Mouse (Mus musculus) liver, embryonic 14.5 days (tissue): ENCODE data around the gene Pitpnb. TPM values are rescaled to one million over a fixed set of nuclear protein-coding genes. Genes with fewer than 3 reads are reported as not detected.

Source experiments
- ATAC-seq: fragments of 200-750 bp; cut with Nextera tagmentation; 2 replicates; pipeline ENCODE4 v1.8.0; 2017; ENCODE audit warnings: moderate number of reproducible peaks, mild to moderate bottlenecking, moderate library complexity; ENCODE audit not compliant: insufficient read depth
- DNase-seq, 3 experiments: peaks; one replicate each; pipeline ENCODE4 v3.0.0-alpha.2; 2012 to 2013; ENCODE audit warnings: low read depth in 3 of 3, low spot score in 3 of 3
- H3K27ac ChIP-seq: fragments of 300-500 bp; sonication (generic); 2 replicates; pipeline ENCODE4 v1.5.1; 2014; ENCODE audit warnings: moderate library complexity, mild to moderate bottlenecking, control low read depth, inconsistent platforms
- H3K27me3 ChIP-seq: fragments of 300-500 bp; sonication (generic); 2 replicates; pipeline ENCODE4 v1.6.1; 2014; ENCODE audit warnings: mild to moderate bottlenecking, low read length, moderate library complexity; ENCODE audit not compliant: control insufficient read depth, insufficient read depth
- H3K36me3 ChIP-seq: fragments of 300-500 bp; sonication (generic); replicated peaks from 2 replicates; pipeline ENCODE4 v1.6.1; 2014; ENCODE audit warnings: low read depth; ENCODE audit not compliant: control insufficient read depth, insufficient read depth
- H3K4me1 ChIP-seq, 2 experiments: fragments of 200-500 bp in 1 of 2; fragments of 300-500 bp in 1 of 2; sonication (generic) in 1 of 2; replicated peaks; 2 replicates each; pipeline ENCODE4 v1.6.1; 2012 to 2014; ENCODE audit warnings: antibody characterized with exemption in 1 of 2, inconsistent platforms in 1 of 2, low read length in 1 of 2; ENCODE audit not compliant: control insufficient read depth in 2 of 2, insufficient read depth in 2 of 2
- H3K4me2 ChIP-seq: fragments of 300-500 bp; sonication (generic); 2 replicates; pipeline ENCODE4 v1.6.1; 2014; ENCODE audit warnings: low read depth, mild to moderate bottlenecking, control low read depth, moderate library complexity
- H3K4me3 ChIP-seq, 2 experiments: fragments of 200-500 bp in 1 of 2; fragments of 300-500 bp in 1 of 2; sonication (generic) in 1 of 2; 2 replicates each; pipeline ENCODE4 v1.5.1; 2012 to 2014; ENCODE audit warnings: low read depth in 2 of 2, low read length in 2 of 2, mild to moderate bottlenecking in 2 of 2, control low read depth in 1 of 2, inconsistent platforms in 1 of 2, moderate library complexity in 1 of 2; ENCODE audit not compliant: insufficient read depth in 1 of 2
- H3K9ac ChIP-seq: fragments of 300-500 bp; sonication (generic); replicated peaks from 2 replicates; pipeline ENCODE4 v1.6.1; 2014; ENCODE audit warnings: mild to moderate bottlenecking, control low read depth, moderate library complexity
- H3K9me3 ChIP-seq: fragments of 300-500 bp; sonication (generic); 2 replicates; pipeline ENCODE4 v1.6.1; 2016; ENCODE audit warnings: low read length, mixed read lengths; ENCODE audit not compliant: control insufficient read depth
- CTCF ChIP-seq: IDR thresholded peaks from 2 replicates; pipeline ENCODE4 v1.5.1; 2016; ENCODE audit warnings: antibody characterized with exemption, low read depth, control low read depth
- EP300 ChIP-seq: IDR thresholded peaks from 2 replicates; pipeline ENCODE4 v1.6.1; 2016; ENCODE audit warnings: antibody characterized with exemption, low read depth
- WGBS: fragments of 180-500 bp; shearing (Covaris S2); extraction: QIAGEN DNeasy Blood & Tissue Kit; methylation state at CpG from one replicate; pipeline ENCODE4 v1.1.7; 2014; ENCODE audit not compliant: insufficient replicate concordance; 5-methylcytosine and 5-hydroxymethylcytosine counted together
- polyA plus RNA-seq, 2 experiments: library from polyadenylated mRNA; depleted of rRNA in 1 of 2; stranded (reverse) in 1 of 2; unstranded in 1 of 2; fragments of >200 nt; fragmentation: Nextera tagmentation in 1 of 2; extraction: Ambion mirVana in 1 of 2; gene quantifications; 2 replicates each; pipeline versions ENCODE4 v1.2.1 to v1.2.3; 2012 to 2014

Pitpnb gene
- polyA plus RNA-seq, 2 experiments, result 23.1 to 31.5 TPM

DNA sequence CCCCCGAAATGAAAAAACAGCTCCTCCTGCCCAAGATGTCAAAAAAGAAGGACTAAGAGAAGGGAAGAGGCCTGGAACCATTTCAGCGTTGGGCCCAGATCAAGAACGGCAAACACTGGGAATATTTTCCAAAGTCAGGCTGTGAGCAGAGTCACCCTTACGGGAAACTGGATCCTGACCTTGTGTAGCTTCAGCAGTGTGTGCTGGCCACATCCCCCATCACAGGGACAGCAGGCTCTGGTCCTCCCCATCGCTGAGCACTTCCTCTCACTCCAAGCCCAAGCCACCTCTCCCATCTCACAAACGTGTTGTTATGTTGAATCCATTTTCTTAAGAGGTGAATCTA, 72.1 kb downstream of the Pitpnb start:
- Histone ChIP-seq H3K27ac (no peak overlapping the region), H3K9ac (no peak overlapping the region), H3K4me2 (no peak overlapping the region), H3K27me3 (no peaks in the 10 kb centered on the region), H3K36me3 (no peaks in the 10 kb centered on the region), H3K9me3 (no peaks in the 10 kb centered on the region), H3K4me3 (no peak overlapping the region), H3K4me1 (peaks cover 3 to 9% of the 10 kb centered on the region in 2 experiments; a peak in 3 of 4 replicates)
- DNase-seq (no peak), ATAC-seq (no peak)
- WGBS, result 70% methylated on average over 6 of the region's 6 CpGs
- no peak for TF ChIP-seq CTCF
- no peak for TF ChIP-seq EP300

DNA sequence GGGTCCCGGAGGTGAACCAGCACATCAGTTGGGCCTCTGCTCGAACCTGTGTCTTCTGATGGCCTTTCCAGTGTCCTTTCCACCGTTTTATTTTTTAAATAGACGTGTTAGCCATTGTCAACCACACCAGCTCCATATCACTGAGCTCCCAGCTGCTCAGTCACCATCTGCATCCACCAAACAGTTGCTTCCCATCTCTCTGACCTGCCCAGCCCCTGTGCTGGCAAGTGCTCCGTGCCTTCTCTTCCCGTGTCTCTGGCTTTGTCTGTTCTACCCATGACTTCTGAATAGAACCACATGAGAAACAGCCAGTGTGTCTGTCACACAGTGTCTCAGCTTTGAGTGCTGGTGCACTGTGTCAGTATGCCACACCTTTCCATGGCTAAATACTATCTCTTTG, 74.2 kb downstream of the Pitpnb start:
- ATAC-seq (no peak), DNase-seq (no peak)
- no peak overlapping the region for H3K4me2 ChIP-seq
- 54% methylated on average over 6 of the region's 6 CpGs for WGBS
- peaks cover 3 to 13% of the 10 kb centered on the region in 2 experiments; a peak in 3 of 4 replicates for H3K4me1 ChIP-seq
- H3K27ac ChIP-seq, result no peak overlapping the region
- no peaks in the 10 kb centered on the region for H3K9me3 ChIP-seq
- TF ChIP-seq CTCF, result no peak
- TF ChIP-seq EP300, result no peak
- no peaks in the 10 kb centered on the region for H3K36me3 ChIP-seq
- no peak overlapping the region for H3K4me3 ChIP-seq
- no peak overlapping the region for H3K9ac ChIP-seq
- H3K27me3 ChIP-seq, result no peaks in the 10 kb centered on the region

DNA sequence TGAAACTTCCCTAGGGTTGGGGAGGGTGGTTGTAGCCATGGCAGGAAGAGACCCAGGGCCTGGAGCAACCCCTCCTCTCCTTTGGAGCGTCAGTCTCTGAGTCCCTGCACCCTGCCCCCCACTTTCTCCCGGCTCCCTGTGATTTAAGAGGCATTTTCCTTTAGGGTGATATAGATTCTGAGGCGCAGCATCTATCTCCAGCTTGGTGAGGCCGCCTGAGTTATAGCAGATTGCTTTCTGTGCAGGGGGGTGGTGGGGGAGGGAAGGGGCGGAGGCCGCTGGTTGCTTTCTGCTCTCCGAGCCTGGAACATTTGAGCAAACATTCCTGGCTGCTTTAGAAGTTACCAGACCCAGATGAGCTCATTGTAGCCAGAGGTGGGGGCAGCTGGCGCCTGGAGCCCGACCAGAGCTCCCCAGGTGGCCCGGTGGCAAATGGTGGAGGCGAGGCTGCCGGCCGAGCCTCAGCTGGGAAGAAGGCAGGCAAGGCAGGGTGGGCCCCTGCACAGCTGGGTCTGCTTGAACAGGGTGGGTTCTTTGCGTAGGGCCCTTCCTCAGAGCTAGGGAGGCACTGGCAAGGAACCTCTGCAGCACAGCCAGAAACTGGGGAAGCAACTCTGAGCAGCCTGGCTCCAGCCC, 78.0 kb downstream of the Pitpnb start:
- Histone ChIP-seq H3K9me3 (no peaks in the 10 kb centered on the region), H3K9ac (no peak overlapping the region), H3K27me3 (no peaks in the 10 kb centered on the region; the same call in 1 of the 2 replicates), H3K36me3 (no peaks in the 10 kb centered on the region), H3K4me3 (no peak overlapping the region), H3K27ac (no peak overlapping the region), H3K4me2 (no peak overlapping the region), H3K4me1 (peaks cover 0 to 5% of the 10 kb centered on the region in 2 experiments; a peak in 2 of 4 replicates)
- DNase-seq (no peak), ATAC-seq (no peak)
- TF ChIP-seq CTCF (no peak), EP300 (no peak)
- WGBS, result 24% methylated on average over 14 of the region's 14 CpGs

DNA sequence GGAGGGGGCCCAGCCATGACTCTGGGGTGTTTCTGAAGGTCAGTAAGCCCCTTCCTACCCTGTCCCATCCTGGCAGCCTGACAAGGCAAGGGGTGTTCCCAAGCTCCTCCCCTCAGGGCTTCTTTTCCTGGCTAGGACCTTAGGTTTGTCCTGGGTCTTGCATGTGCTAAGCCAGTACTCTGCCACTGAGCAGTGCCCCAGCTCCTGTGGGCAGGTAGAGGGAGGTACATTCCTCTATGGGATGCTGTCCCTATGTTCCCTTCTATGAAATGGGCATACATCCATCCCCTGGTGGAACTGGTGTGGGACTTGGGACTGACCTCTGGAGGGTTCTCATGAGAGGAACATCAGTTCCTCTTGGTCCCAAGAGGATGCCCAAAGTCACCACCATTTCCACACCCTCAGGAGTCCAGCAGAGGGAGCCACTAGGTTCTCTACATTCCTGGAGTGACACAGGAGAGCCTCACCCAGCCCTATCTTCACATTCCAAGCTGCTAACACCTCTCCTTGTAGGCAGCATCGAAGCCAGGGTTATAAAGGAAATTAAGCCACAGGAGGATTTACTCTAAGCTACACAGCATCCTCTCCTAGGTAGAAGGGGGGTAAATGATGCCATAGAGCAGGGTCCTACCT, 79.0 kb downstream of the Pitpnb start:
- no peak for DNase-seq
- Histone ChIP-seq H3K4me3 (no peak overlapping the region), H3K27me3 (no peaks in the 10 kb centered on the region; the same call in 1 of the 2 replicates), H3K9me3 (no peaks in the 10 kb centered on the region), H3K4me2 (no peak overlapping the region), H3K4me1 (0 out of 4 replicates have a peak, but pooled peaks cover 0 to 3% of the 10 kb centered on the region in 2 experiments), H3K27ac (no peak overlapping the region), H3K36me3 (no peaks in the 10 kb centered on the region), H3K9ac (no peak overlapping the region)
- WGBS, result 0% methylated on average over 1 of the region's 1 CpGs
- TF ChIP-seq EP300, result no peak
- peak; percentile 59 for TF ChIP-seq CTCF
- ATAC-seq, result no peak

DNA sequence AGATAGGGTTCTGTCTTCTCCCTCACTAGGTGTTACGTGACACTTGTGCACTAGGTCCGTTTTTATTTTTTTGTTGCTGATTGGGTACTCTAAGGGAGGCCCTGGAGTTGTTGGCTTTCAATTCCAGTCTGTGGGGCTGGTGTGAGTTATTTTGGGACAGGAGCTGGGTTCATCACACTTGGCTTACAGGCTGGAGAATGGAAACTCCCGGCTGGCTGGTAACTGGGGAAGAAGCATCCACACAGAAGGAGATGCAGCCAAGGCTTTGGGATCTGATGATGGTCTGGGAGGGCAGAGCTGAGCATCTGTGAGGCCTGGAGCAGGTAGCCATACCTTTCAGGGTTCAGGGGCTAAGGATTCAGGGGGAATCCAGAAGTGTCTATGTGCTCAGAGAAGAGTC, 80.1 kb downstream of the Pitpnb start:
- no peak overlapping the region for H3K4me3 ChIP-seq
- H3K9ac ChIP-seq, result no peak overlapping the region
- ATAC-seq (no peak), DNase-seq (no peak)
- 0 out of 4 replicates have a peak, but pooled peaks cover 0 to 3% of the 10 kb centered on the region in 2 experiments for H3K4me1 ChIP-seq
- no peaks in the 10 kb centered on the region for H3K36me3 ChIP-seq
- WGBS, result 59% methylated on average over 3 of the region's 3 CpGs
- H3K27me3 ChIP-seq, result peaks cover 11% of the 10 kb centered on the region
- TF ChIP-seq CTCF, result no peak
- no peak for TF ChIP-seq EP300
- no peak overlapping the region for H3K27ac ChIP-seq
- no peaks in the 10 kb centered on the region for H3K9me3 ChIP-seq
- no peak overlapping the region for H3K4me2 ChIP-seq
